Mouse (Mus musculus) embryonic facial prominence, embryonic 10.5 days (tissue): Measurements from ENCODE around the gene Clybl. TPM values are rescaled to one million over a fixed set of nuclear protein-coding genes. Genes with fewer than 3 reads are reported as not detected.

Experiments
- DNase-seq: peaks from one replicate; pipeline ENCODE4 v3.0.0-alpha.2; 2017; ENCODE audit warnings: low spot score
- H3K27ac ChIP-seq: fragments of 300-500 bp; sonication (generic); replicated peaks from 2 replicates; pipeline ENCODE4 v1.5.1; 2016; ENCODE audit warnings: mild to moderate bottlenecking
- H3K27me3 ChIP-seq: fragments of 300-500 bp; sonication (generic); replicated peaks from 2 replicates; pipeline ENCODE4 v1.6.1; 2016; ENCODE audit warnings: low read depth, mild to moderate bottlenecking; ENCODE audit not compliant: poor library complexity, severe bottlenecking
- H3K36me3 ChIP-seq: fragments of 300-500 bp; sonication (generic); replicated peaks from 2 replicates; pipeline ENCODE4 v1.6.1; 2016; ENCODE audit warnings: mild to moderate bottlenecking, moderate library complexity
- H3K4me1 ChIP-seq: fragments of 300-500 bp; sonication (generic); 2 replicates; pipeline ENCODE4 v1.6.1; 2016
- H3K4me3 ChIP-seq: fragments of 300-500 bp; sonication (generic); 2 replicates; pipeline ENCODE4 v1.5.1; 2016; ENCODE audit warnings: mild to moderate bottlenecking, moderate library complexity
- H3K9me3 ChIP-seq: fragments of 300-500 bp; sonication (generic); 2 replicates; pipeline ENCODE4 v1.6.1; 2016; ENCODE audit warnings: mild to moderate bottlenecking
- WGBS: fragments of 180-500 bp; shearing (Covaris S2); methylation state at CpG from one replicate; pipeline ENCODE4 v1.1.7; 2016; 5-methylcytosine and 5-hydroxymethylcytosine counted together
- polyA plus RNA-seq: library from polyadenylated mRNA; unstranded; fragments of >200 nt; fragmentation: Nextera tagmentation; extraction: Ambion mirVana; gene quantifications from 2 replicates; pipeline ENCODE4 v1.2.1, GENCODE M21; 2016

Gene Clybl
- polyA plus RNA-seq, 1 experiment from 2014 or later: 21.8 TPM

DNA sequence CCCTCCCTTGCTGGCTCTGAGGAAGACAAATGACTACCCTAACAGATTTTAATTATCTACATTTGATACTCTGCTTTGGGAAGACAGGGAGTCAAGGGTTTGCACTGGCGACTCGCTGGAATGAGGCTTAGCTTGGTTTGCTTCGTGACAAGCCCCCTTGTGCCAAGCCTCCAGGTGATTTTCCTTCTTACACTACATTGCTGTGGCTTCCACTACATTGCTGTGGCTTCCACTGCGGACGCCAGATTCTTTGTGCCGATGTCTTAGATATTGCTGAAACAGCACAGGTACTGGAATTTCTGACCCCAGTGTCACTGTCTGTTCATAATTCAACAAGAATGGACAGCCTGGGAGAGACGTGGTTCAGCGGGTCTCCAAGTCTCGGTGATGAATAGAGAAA, 180.3 kb downstream of the Clybl start:
- Histone ChIP-seq H3K27ac (no peak overlapping the region), H3K4me3 (no peak overlapping the region), H3K4me1 (no peaks in the 10 kb centered on the region), H3K9me3 (no peaks in the 10 kb centered on the region), H3K36me3 (no peaks in the 10 kb centered on the region), H3K27me3 (peaks cover 25% of the 10 kb centered on the region)
- DNase-seq: no peak
- WGBS: 89% methylated on average over 9 of the region's 9 CpGs

DNA sequence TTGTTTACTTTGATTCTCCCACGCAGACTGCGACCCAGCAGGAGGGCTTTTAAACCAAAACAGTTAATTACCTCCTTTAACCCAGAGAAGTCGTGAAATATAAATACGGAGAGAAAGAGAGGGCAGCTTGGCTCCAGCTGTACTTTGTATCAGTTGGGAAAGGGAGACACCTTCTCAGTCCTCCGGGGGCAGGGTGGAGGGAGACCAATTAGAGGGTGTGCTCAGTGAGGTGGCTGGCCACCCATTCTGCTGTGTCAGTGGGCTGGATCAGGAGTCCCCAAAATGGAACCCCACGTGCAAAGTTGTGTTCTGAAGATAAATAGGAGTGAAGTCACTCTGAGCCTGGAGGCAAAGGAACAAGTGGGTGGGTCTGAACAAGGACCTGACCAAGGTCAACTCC, 181.7 kb downstream of the Clybl start:
- no peak for DNase-seq
- 29% methylated on average over 6 of the region's 6 CpGs for WGBS
- Histone ChIP-seq H3K4me1 (no peaks in the 10 kb centered on the region), H3K9me3 (no peaks in the 10 kb centered on the region), H3K27ac (no peak overlapping the region), H3K27me3 (peaks cover 36% of the 10 kb centered on the region), H3K4me3 (no peak overlapping the region), H3K36me3 (no peaks in the 10 kb centered on the region)

DNA sequence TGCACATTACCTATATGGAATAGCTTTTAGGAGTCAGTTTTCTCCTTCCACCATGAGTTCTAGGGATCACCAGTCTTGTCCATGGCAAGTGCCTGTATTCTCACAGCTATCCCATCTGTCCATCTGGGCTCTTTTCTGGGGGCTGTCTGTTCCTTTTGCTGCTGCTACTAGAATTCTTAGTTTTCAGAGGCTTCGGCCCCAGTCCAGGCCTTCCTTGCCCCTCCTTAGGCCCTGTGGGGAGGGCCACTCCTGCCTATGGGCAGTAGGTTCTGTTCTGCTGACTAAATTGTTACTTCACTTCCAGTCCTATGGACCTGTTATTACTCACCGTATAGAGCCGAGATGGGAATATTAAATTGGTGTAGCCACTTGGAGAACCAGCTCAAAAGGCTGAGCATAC, 182.5 kb downstream of the Clybl start:
- H3K4me3 ChIP-seq: no peak overlapping the region
- H3K27me3 ChIP-seq: peaks cover 42% of the 10 kb centered on the region
- no peaks in the 10 kb centered on the region for H3K4me1 ChIP-seq
- H3K27ac ChIP-seq: no peak overlapping the region
- H3K9me3 ChIP-seq: no peaks in the 10 kb centered on the region
- DNase-seq: no peak
- no peaks in the 10 kb centered on the region for H3K36me3 ChIP-seq
- 92% methylated on average over 3 of the region's 3 CpGs for WGBS

DNA sequence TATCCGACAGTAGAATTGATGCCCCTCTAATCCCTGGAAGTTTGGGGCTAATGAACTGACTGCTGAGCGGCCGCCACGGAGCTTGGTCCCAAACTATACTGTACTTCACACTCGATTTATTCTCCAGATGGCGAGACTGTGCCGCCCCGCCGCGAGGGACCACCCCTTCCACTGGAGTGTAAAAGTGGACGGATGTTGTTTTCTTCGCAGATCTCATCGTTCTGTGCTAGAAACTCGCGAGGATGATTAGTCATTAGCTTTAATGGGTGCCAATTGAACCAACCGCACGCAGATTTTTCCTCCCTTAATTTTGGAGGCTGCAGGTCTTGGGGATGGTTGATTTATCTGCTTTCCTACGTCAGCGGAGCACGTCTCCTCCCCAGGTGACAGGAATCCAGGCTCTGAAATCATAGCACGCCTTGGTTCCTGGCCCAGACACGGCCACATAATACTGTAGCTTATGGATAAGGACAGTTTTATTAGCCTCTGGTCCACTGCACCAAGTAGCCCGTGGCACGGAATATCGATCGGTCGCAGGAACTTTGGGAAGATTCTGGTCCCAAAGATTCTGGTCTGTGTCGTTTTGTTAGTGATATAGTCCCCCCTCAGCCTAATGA, 185.9 kb downstream of the Clybl start:
- no peaks in the 10 kb centered on the region for H3K36me3 ChIP-seq
- H3K4me1 ChIP-seq: peaks cover 10% of the 10 kb centered on the region
- no peak overlapping the region for H3K27ac ChIP-seq
- no peak for DNase-seq
- H3K4me3 ChIP-seq: no peak overlapping the region
- 85% methylated on average over 28 of the region's 28 CpGs for WGBS
- H3K27me3 ChIP-seq: peaks cover 72% of the 10 kb centered on the region
- no peaks in the 10 kb centered on the region for H3K9me3 ChIP-seq

DNA sequence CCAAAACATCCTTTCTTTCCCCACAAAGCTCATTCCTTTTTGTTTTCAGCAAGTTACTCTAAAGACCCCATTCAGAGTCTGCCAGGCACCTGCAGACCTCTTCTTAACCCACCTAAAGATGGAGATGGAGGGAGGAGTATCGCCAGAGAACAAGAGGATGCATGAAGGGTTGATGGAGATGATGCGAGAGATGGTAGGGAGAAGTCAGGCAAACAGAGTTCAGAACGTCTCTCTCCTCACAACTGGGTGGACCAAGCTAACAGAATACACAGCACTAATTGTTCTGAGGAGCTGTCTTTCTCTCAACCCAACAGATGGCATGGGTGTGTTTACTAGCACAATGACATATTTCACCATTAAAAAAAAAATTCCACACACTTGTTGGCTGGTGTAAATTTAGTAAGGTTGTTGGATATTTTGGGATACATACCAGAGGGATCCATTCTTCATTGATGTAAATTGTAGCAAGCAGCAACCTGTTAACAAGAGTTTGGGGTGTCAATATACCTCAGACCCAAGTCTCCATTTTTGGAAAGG, 186.4 kb downstream of the Clybl start:
- DNase-seq: no peak
- 77% methylated on average over 3 of the region's 3 CpGs for WGBS
- Histone ChIP-seq H3K4me3 (no peak overlapping the region), H3K9me3 (no peaks in the 10 kb centered on the region), H3K27ac (no peak overlapping the region), H3K4me1 (peaks cover 11% of the 10 kb centered on the region), H3K36me3 (no peaks in the 10 kb centered on the region), H3K27me3 (peaks cover 72% of the 10 kb centered on the region)

DNA sequence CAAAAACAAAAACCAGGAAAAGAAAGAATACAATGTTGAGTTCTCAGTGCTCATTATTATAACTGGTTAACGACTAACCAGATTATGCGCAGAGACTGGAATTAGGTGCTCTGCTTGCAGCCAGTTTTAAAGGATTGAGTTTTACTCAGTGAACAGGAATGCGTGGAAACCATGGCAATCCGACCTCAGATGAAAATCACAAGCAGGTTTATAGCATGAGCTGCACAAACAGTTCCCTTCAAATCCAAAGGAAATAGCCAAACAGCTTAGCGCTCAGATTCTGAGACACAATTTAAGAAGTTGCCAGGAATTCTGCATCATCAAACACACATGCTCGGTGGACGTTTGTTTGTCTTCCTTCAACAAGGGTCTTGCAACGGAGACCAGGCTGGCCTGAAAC, 187.0 kb downstream of the Clybl start:
- Histone ChIP-seq H3K4me1 (peaks cover 17% of the 10 kb centered on the region), H3K9me3 (no peaks in the 10 kb centered on the region), H3K27ac (no peak overlapping the region), H3K4me3 (no peak overlapping the region), H3K36me3 (no peaks in the 10 kb centered on the region), H3K27me3 (peaks cover 72% of the 10 kb centered on the region)
- no peak for DNase-seq
- 77% methylated on average over 8 of the region's 8 CpGs for WGBS

DNA sequence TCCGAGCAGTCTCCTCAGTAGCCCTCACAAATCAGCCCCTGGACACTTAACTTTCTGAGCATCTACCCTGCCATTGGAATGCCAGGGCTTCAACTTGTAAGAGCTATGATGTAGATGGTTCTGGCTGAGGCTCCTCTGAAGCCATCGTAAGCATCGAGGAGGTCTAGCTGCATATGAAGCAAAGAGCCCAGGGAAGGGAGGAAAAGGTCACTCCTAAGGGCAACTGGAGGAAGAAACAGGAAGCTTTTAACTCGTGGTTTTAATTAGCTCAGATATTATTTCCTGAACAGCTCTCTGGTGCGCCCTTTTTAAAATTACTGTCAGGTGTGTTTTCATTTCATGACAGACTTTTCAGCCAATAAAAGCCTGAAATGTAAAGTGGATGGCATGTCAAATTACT, 190.5 kb downstream of the Clybl start:
- Histone ChIP-seq H3K36me3 (no peaks in the 10 kb centered on the region), H3K27me3 (peaks cover 89% of the 10 kb centered on the region), H3K4me3 (no peak overlapping the region), H3K4me1 (peaks cover 45% of the 10 kb centered on the region), H3K27ac (no peak overlapping the region), H3K9me3 (no peaks in the 10 kb centered on the region)
- peak; percentile 40 for DNase-seq
- 28% methylated on average over 5 of the region's 5 CpGs for WGBS

DNA sequence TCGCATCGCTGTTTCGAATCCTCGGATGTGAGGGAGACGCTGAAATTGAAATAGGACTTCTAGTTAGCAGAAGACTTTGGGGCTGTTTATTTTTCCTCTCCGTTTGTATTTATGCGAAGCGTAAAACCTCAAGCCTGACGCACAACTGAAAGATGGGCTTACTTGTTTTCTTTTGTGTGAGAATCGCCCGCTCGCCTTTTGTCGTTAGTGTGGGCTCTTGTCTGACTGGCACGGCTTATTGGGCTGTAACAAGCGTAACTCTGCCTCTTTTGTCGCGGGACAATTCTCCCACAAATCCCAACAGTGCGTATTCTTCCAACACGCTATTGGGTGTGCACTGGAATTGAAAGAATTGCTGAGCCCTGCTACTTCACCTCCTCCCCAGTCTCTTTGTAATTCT, 192.0 kb downstream of the Clybl start:
- H3K4me3 ChIP-seq: peak overlapping the region; percentile 40
- no peaks in the 10 kb centered on the region for H3K9me3 ChIP-seq
- peaks cover 89% of the 10 kb centered on the region for H3K27me3 ChIP-seq
- H3K4me1 ChIP-seq: peaks cover 47% of the 10 kb centered on the region
- DNase-seq: peak; percentile 48
- H3K36me3 ChIP-seq: no peaks in the 10 kb centered on the region
- peak overlapping the region; percentile 5 for H3K27ac ChIP-seq
- WGBS: 16% methylated on average over 19 of the region's 19 CpGs

DNA sequence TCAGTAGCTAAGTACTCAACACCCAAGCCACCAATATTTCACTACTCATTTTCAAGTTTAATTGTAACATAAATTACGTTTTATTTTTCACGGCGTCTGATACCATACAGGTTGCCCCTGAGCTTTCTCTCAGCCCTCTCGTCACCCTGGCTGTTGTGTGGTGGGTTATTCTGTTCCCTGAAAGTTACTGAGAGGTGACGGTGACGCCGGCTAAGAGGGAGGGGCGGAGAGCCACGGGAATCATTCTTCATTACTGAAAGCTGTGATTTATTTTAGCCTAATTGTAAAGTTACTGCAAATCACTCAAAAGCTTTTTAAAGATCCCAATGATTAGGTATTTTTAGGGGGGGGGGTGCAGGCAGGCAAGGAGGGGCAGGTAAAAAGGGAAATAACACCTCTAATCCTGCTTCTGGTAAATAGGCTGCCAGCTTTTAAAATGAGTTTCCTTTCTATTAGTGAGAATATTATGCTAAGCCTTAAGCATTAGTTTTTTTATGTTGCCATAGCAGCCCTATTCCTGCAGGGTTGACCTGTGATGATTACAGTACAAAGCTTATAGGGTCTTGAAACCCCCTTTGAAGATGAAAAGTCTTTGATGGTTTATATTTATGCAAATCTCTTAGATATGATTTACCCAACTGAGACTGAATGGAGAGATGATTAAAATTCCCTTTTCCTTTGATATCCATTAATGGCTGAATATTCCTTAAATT, 192.9 kb downstream of the Clybl start:
- no peaks in the 10 kb centered on the region for H3K9me3 ChIP-seq
- no peak overlapping the region for H3K27ac ChIP-seq
- 9% methylated on average over 9 of the region's 9 CpGs for WGBS
- peaks cover 89% of the 10 kb centered on the region for H3K27me3 ChIP-seq
- no peaks in the 10 kb centered on the region for H3K36me3 ChIP-seq
- peaks cover 47% of the 10 kb centered on the region for H3K4me1 ChIP-seq
- H3K4me3 ChIP-seq: peak overlapping the region; percentile 40
- DNase-seq: peak; percentile 22

DNA sequence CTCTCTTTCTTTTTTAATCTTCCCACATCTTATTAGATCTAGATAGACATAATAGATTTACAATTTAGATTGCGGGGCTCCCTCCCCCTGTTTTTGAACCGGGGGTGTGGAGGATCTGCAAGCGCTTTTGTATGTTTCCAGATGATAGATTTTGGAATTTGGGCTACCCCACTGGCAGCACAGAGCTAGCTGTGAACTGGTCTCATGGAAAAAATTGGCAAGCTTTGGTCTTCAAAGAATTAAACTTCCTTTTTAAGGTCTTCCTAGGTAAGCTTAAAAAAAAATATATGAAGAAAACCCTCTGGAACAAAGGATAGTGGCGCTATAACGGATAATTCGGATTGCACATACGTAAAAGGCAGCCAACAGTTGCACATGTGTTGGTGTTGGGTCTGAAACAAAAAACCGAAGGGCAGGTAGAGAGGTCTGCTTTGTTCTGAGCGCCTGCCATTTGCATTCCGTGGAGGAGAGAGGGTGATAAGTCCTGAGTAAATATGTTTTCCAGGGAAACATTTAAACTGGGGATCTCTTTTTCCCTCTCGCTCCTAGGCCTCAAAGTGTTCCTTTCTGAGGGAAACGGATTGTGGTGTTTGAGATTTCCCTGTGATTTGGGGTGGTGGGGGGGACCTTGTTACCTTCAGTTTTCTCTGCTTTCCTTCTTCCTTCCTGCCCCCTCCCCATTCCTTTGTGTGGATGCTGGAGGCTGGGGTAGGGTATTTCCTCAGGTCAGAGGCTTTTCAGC, 193.7 kb downstream of the Clybl start:
- Histone ChIP-seq H3K27me3 (peaks cover 81% of the 10 kb centered on the region), H3K4me1 (peaks cover 47% of the 10 kb centered on the region), H3K4me3 (0 out of 2 replicates have a peak overlapping the region, but pooled peaks have one; percentile 8), H3K9me3 (no peaks in the 10 kb centered on the region), H3K27ac (peak overlapping the region; percentile 70), H3K36me3 (no peaks in the 10 kb centered on the region)
- WGBS: 38% methylated on average over 12 of the region's 12 CpGs
- DNase-seq: peak; percentile 37

DNA sequence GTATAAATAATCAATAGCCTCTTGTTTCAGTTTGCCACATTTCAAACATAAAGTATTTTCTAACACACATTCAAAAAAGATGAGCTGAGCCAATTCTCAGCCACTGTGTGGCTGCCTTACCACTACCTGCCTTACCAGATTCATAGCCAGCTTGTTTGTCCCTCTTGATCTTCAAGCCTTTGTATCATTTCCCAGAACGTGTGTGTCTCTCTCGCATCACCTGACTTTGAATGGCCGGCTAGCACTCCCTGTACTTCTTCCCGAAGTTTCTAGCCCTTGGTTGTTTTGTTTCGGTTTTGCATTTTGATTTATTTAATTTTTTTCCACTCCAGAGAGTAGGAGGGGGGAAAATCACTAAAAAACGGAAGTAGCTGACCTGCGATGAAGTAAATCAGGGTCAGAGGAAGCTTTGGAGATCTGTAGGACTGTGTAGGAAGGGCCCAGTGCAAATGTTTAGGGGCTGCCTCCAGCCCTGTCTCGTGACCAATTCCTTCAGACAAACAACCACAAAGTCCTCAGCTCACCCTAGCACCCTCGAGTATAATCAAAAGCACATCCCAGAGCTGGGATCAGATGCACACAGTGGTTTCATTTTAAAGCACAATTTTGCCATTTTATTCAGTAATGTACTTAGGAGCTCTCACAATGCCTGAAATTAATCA, 195.1 kb downstream of the Clybl start:
- Histone ChIP-seq H3K9me3 (no peaks in the 10 kb centered on the region), H3K27me3 (peaks cover 75% of the 10 kb centered on the region), H3K4me1 (peaks cover 42% of the 10 kb centered on the region), H3K27ac (0 out of 2 replicates have a peak overlapping the region, but pooled peaks have one; percentile 32), H3K4me3 (no peak overlapping the region), H3K36me3 (no peaks in the 10 kb centered on the region)
- no peak for DNase-seq
- WGBS: 53% methylated on average over 9 of the region's 9 CpGs

DNA sequence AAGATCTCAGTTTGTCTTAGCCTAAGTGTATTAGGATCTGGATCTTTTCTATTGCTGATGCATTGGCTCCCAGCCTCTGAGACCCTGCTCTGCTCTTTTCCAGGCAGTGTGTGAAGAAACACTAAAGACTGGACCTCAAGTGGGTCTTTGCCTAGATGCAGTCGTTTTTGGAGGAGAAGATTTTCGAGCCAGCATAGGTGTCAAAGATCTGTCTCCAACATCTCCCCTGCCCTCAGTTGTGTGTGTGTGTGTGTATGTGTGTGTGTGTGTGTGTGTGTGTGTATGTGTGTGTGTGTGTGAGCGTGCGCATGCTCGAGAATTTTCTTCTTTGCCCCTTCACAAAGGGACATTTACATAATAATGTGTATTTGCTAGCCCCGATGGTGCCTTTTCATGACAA, 196.2 kb downstream of the Clybl start:
- peaks cover 65% of the 10 kb centered on the region for H3K27me3 ChIP-seq
- no peaks in the 10 kb centered on the region for H3K9me3 ChIP-seq
- DNase-seq: no peak
- no peak overlapping the region for H3K4me3 ChIP-seq
- H3K27ac ChIP-seq: no peak overlapping the region
- no peaks in the 10 kb centered on the region for H3K36me3 ChIP-seq
- 83% methylated on average over 6 of the region's 6 CpGs for WGBS
- H3K4me1 ChIP-seq: peaks cover 37% of the 10 kb centered on the region
